10 mouse cellular contexts compared by ENCODE assay signal in the genomic region with DNA sequence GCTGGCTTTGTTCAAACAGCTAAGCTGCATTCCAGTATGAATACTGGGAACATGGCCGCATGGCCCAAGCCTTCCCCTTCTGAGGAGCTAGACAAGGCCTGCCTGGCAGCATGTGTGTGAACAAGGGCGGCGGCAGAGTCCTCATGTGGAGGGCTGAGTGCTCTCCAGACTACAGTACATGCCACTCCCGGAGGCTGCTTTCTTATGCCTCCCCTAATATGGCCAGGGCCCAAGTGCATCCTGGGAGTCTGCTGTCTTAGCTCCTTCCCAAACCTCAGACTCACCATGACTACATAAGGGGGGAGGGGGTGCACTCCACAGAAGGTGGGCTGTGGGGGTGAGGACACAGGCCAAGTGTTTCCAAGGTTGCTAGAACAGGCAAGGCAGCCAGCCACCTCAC. TPM values are rescaled to one million over a fixed set of nuclear protein-coding genes. Genes with fewer than 3 reads are reported as not detected.
A peak's percentile ranks its signal among the peaks of the same experiment; 100 is the strongest.
DNase-seq lines count a peak whose midpoint lies in the region; ATAC-seq lines count a peak whose summit lies in the region.
"Had no signal": no experiment of that assay in that cellular context is flagged by ENCODE, and none has a peak within 500 bp of the region (broad histone marks: within the 10 kb centered on the region; RNA-seq: fewer than 3 reads in every experiment).

No protein-coding gene starts in this region.

- WGBS in heart, embryonic 10.5 days, result 54% methylated on average over 4 of the region's 4 CpGs
- 75% methylated on average over 4 of the region's 4 CpGs for WGBS in embryonic facial prominence, embryonic 14.5 days
- 38% methylated on average over 4 of the region's 4 CpGs for WGBS in lung, embryonic 16.5 days

- peak overlapping the region; percentile 43 for H3K27ac ChIP-seq in heart, embryonic 10.5 days
- H3K27ac ChIP-seq in embryonic facial prominence, embryonic 14.5 days (replicated peaks; ENCODE audit: low read depth, low read length), result no peak overlapping the region
- H3K27ac ChIP-seq in lung, embryonic 16.5 days (ENCODE audit: low read length), result peak overlapping the region; percentile 69
- H3K27ac ChIP-seq: limb, embryonic 15.5 days had no signal

- H3K9ac ChIP-seq in embryonic facial prominence, embryonic 14.5 days (ENCODE audit: low read depth, low read length), result no peak overlapping the region
- 0 out of 2 replicates have a peak overlapping the region, but pooled peaks have one; percentile 18 for H3K9ac ChIP-seq in lung, embryonic 16.5 days (ENCODE audit: low read length)
- H3K9ac ChIP-seq: limb, embryonic 15.5 days had no signal

- no peak overlapping the region for H3K4me2 ChIP-seq in embryonic facial prominence, embryonic 14.5 days (ENCODE audit: low read depth, low read length)
- H3K4me2 ChIP-seq in lung, embryonic 16.5 days (ENCODE audit: low read depth, low read length), result 0 out of 2 replicates have a peak overlapping the region, but pooled peaks have one; percentile 6
- H3K4me2 ChIP-seq: limb, embryonic 15.5 days had no signal

- no peak for DNase-seq in heart, embryonic 10.5 days (ENCODE audit: low spot score)
- no peak for DNase-seq in heart, postnatal 25 days (ENCODE audit: low spot score)
- DNase-seq in 416B (ENCODE audit: low read depth), result peak; percentile 48
- no peak for DNase-seq in embryonic facial prominence, embryonic 14.5 days (ENCODE audit: low spot score)
- DNase-seq in layer of hippocampus, adult 9-11 months, result no peak
- no peak for DNase-seq in cerebellum, postnatal 36 days
- no peak for DNase-seq in gastrocnemius, postnatal 25 days
- DNase-seq: right cerebral cortex, adult 18-20 months had no signal

- no peaks in the 10 kb centered on the region for H3K27me3 ChIP-seq in heart, embryonic 10.5 days (ENCODE audit: insufficient read depth, poor library complexity, severe bottlenecking)
- no peaks in the 10 kb centered on the region for H3K27me3 ChIP-seq in embryonic facial prominence, embryonic 14.5 days (replicated peaks; ENCODE audit: control insufficient read depth, insufficient read depth, low read length)
- no peaks in the 10 kb centered on the region for H3K27me3 ChIP-seq in lung, embryonic 16.5 days (ENCODE audit: control insufficient read depth, insufficient read depth, low read depth, low read length)
- H3K27me3 ChIP-seq: limb, embryonic 15.5 days had no signal

- ATAC-seq in embryonic facial prominence, embryonic 14.5 days (ENCODE audit: low read depth), result peak; percentile 20; the same call in 1 of the 2 replicates
- peak; percentile 87 for ATAC-seq in lung, embryonic 16.5 days (ENCODE audit: low read depth)

- peaks cover 58% of the 10 kb centered on the region for H3K4me1 ChIP-seq in heart, embryonic 10.5 days
- no peaks in the 10 kb centered on the region for H3K4me1 ChIP-seq in embryonic facial prominence, embryonic 14.5 days (ENCODE audit: control insufficient read depth, insufficient read depth, low read length)
- H3K4me1 ChIP-seq in lung, embryonic 16.5 days (replicated peaks; ENCODE audit: control insufficient read depth, insufficient read depth, low read length), result peaks cover 10% of the 10 kb centered on the region
- H3K4me1 ChIP-seq: limb, embryonic 15.5 days had no signal

- H3K36me3 ChIP-seq in heart, embryonic 10.5 days, result peaks cover 33% of the 10 kb centered on the region
- H3K36me3 ChIP-seq in embryonic facial prominence, embryonic 14.5 days (ENCODE audit: control insufficient read depth, insufficient read depth, low read length), result peaks cover 26% of the 10 kb centered on the region; the same call in 1 of the 2 replicates
- peaks cover 9% of the 10 kb centered on the region for H3K36me3 ChIP-seq in lung, embryonic 16.5 days (ENCODE audit: control insufficient read depth, insufficient read depth, low read length)

- intact Hi-C loops in heart, postnatal 25 days (cut with DNase I), result no loop called here

- H3K9me3 ChIP-seq in heart, embryonic 10.5 days, result no peaks in the 10 kb centered on the region
- H3K9me3 ChIP-seq in embryonic facial prominence, embryonic 14.5 days (ENCODE audit: control insufficient read depth, low read length), result no peaks in the 10 kb centered on the region
- no peaks in the 10 kb centered on the region for H3K9me3 ChIP-seq in lung, embryonic 16.5 days (ENCODE audit: control insufficient read depth, low read length)
- H3K9me3 ChIP-seq: limb, embryonic 15.5 days had no signal

- H3K4me3 ChIP-seq in heart, embryonic 10.5 days, result no peak overlapping the region
- no peak overlapping the region for H3K4me3 ChIP-seq in embryonic facial prominence, embryonic 14.5 days (ENCODE audit: low read depth, low read length)
- H3K4me3 ChIP-seq in lung, embryonic 16.5 days (ENCODE audit: low read length), result no peak overlapping the region
- H3K4me3 ChIP-seq: limb, embryonic 15.5 days had no signal

RNA-seq across cellular contexts. Expression of gene Klhdc4, which starts 36.7 kb away (rescaled TPM):
- 44.3 and 54.4 TPM in 2 replicates for polyA plus RNA-seq in heart, embryonic 10.5 days (2016; fragmentation: Nextera tagmentation; extraction: Ambion mirVana)
- total RNA-seq in heart, postnatal 25 days (2021), result 10 to 100 TPM; 13.4 to 14.1 TPM
- polyA plus RNA-seq in embryonic facial prominence, embryonic 14.5 days (2014; fragmentation: Nextera tagmentation; extraction: Ambion mirVana), result 25.6 and 31.7 TPM in 2 replicates
- 33.2 and 34.6 TPM in 2 replicates for polyA plus RNA-seq in lung, embryonic 16.5 days (2015; fragmentation: Nextera tagmentation; extraction: Ambion mirVana)
- 1 to 10 TPM; 8.1 to 9.1 TPM for total RNA-seq in gastrocnemius, postnatal 25 days (2021)
